Mouse (Mus musculus) myocyte (in vitro differentiated cells): ENCODE data around the gene Shld1.

ENCODE experiments used
- POLR2A ChIP-seq: IDR thresholded peaks from one replicate; pipeline ENCODE4 v1.6.1; 2011; ENCODE audit warnings: low read depth, mild to moderate bottlenecking, control low read depth, moderate library complexity; ENCODE audit not compliant: insufficient read length
- TCF12 ChIP-seq: IDR thresholded peaks from one replicate; pipeline ENCODE4 v1.6.1; 2011; ENCODE audit warnings: mild to moderate bottlenecking, control low read depth; ENCODE audit not compliant: poor library complexity, insufficient read depth, severe bottlenecking

- TF ChIP-seq TCF12 (no peak), POLR2A (no peak)
Observed at GRCm38 (mm10) chr2:132784039-132784438, 97.3 kb downstream of the Shld1 start.
